13 mouse cellular contexts compared by ENCODE assay signal in the genomic region with DNA sequence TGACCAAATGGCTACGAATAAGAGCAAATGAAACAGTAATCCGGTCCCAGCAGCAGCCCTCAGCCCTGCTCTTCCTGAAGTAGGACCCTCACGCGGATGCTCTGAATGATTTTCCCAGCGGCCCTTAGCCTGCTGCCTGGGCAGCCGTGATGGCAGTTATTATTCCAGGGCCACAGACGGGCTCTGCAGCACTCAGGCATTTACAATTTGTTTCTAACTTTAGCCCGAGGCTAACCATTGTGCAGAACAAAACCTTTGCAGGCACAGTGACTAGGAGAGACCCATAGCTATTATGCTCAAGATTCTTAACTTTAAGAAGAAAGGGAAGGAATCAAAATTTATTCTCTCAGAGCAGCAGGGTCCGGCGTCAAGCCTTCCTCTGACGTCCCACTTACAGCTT. TPM values are rescaled to one million over a fixed set of nuclear protein-coding genes. Genes with fewer than 3 reads are reported as not detected.
DNase-seq lines count a peak whose midpoint lies in the region; ATAC-seq and TF ChIP-seq lines count a peak whose summit lies in the region.
"Had no signal": no experiment of that assay in that cellular context is flagged by ENCODE, and none has a peak within 500 bp of the region (broad histone marks: within the 10 kb centered on the region; RNA-seq: fewer than 3 reads in every experiment).

No protein-coding gene starts in this region.

- TF ChIP-seq CTCF in midbrain, postnatal 0 days (IDR thresholded peaks at IDR 0.05): no peak

- no peak for DNase-seq in midbrain, postnatal 0 days (ENCODE audit: low spot score)
- DNase-seq in forebrain, embryonic 11.5 days (ENCODE audit: low spot score): peak; percentile 62
- DNase-seq in retina, embryonic 14.5 days (ENCODE audit: low spot score): peak; percentile 29
- no peak for DNase-seq in ovary, postnatal 14 days (ENCODE audit: low spot score)
- DNase-seq in lung, postnatal 36 days: no peak
- DNase-seq: adrenal gland, postnatal 14 days; cerebellum, postnatal 14 days; heart, postnatal 14 days; lung, adult 18-20 months; right cerebral cortex, postnatal 14 days had no signal

- H3K27me3 ChIP-seq in midbrain, embryonic 12.5 days: no peaks in the 10 kb centered on the region
- no peaks in the 10 kb centered on the region for H3K27me3 ChIP-seq in midbrain, postnatal 0 days (ENCODE audit: insufficient read depth, low read length)
- H3K27me3 ChIP-seq in forebrain, embryonic 11.5 days (ENCODE audit: control insufficient read depth, insufficient read depth, low read length): no peaks in the 10 kb centered on the region
- H3K27me3 ChIP-seq in hindbrain, embryonic 12.5 days: no peaks in the 10 kb centered on the region

- no peak overlapping the region for H3K9ac ChIP-seq in midbrain, embryonic 12.5 days (replicated peaks)
- no peak overlapping the region for H3K9ac ChIP-seq in midbrain, postnatal 0 days (replicated peaks; ENCODE audit: low read length, poor library complexity, severe bottlenecking)
- peak overlapping the region; percentile 30; the same call in 1 of the 2 replicates for H3K9ac ChIP-seq in forebrain, embryonic 11.5 days (ENCODE audit: low read length)
- H3K9ac ChIP-seq in hindbrain, embryonic 12.5 days: no peak overlapping the region

- WGBS in midbrain, embryonic 12.5 days: 29% methylated on average over 11 of the region's 11 CpGs
- 21% methylated on average over 11 of the region's 11 CpGs for WGBS in midbrain, postnatal 0 days
- 25% methylated on average over 11 of the region's 11 CpGs for WGBS in forebrain, embryonic 11.5 days
- WGBS in hindbrain, embryonic 12.5 days: 51% methylated on average over 11 of the region's 11 CpGs

- no peak overlapping the region for H3K4me3 ChIP-seq in midbrain, embryonic 12.5 days
- no peak overlapping the region for H3K4me3 ChIP-seq in midbrain, postnatal 0 days (ENCODE audit: low read depth, low read length)
- no peak overlapping the region for H3K4me3 ChIP-seq in forebrain, embryonic 11.5 days (ENCODE audit: low read depth, low read length)
- no peak overlapping the region for H3K4me3 ChIP-seq in hindbrain, embryonic 12.5 days

- H3K36me3 ChIP-seq in midbrain, embryonic 12.5 days: peaks cover 63% of the 10 kb centered on the region
- H3K36me3 ChIP-seq in midbrain, postnatal 0 days (ENCODE audit: insufficient read depth, low read length): peaks cover 53% of the 10 kb centered on the region
- no peaks in the 10 kb centered on the region; the same call in 1 of the 2 replicates for H3K36me3 ChIP-seq in forebrain, embryonic 11.5 days (ENCODE audit: control insufficient read depth, insufficient read depth, low read length)
- peaks cover 58% of the 10 kb centered on the region for H3K36me3 ChIP-seq in hindbrain, embryonic 12.5 days

- H3K4me1 ChIP-seq in midbrain, embryonic 12.5 days: peaks cover 11% of the 10 kb centered on the region
- no peaks in the 10 kb centered on the region for H3K4me1 ChIP-seq in midbrain, postnatal 0 days (ENCODE audit: insufficient read depth, low read length)
- H3K4me1 ChIP-seq in forebrain, embryonic 11.5 days (replicated peaks; ENCODE audit: control insufficient read depth, insufficient read depth, low read length): peaks cover 14% of the 10 kb centered on the region
- peaks cover 10% of the 10 kb centered on the region; the same call in 1 of the 2 replicates for H3K4me1 ChIP-seq in hindbrain, embryonic 12.5 days

- H3K27ac ChIP-seq in midbrain, embryonic 12.5 days (replicated peaks): no peak overlapping the region
- H3K27ac ChIP-seq in midbrain, postnatal 0 days (ENCODE audit: low read depth, low read length): no peak overlapping the region
- peak overlapping the region; percentile 50 for H3K27ac ChIP-seq in forebrain, embryonic 11.5 days (ENCODE audit: low read depth, low read length)
- peak overlapping the region; percentile 58 for H3K27ac ChIP-seq in hindbrain, embryonic 12.5 days
- H3K27ac ChIP-seq: macrophage had no signal

- ATAC-seq in midbrain, embryonic 12.5 days (ENCODE audit: low FRiP score, low read depth): peak; percentile 30; the same call in 1 of the 2 replicates
- no peak for ATAC-seq in midbrain, postnatal 0 days (ENCODE audit: low FRiP score)
- ATAC-seq in forebrain, embryonic 11.5 days (replicated peaks; ENCODE audit: low FRiP score): peak; percentile 67
- ATAC-seq in hindbrain, embryonic 12.5 days (ENCODE audit: low FRiP score): no peak

- no peaks in the 10 kb centered on the region for H3K9me3 ChIP-seq in midbrain, embryonic 12.5 days
- no peaks in the 10 kb centered on the region for H3K9me3 ChIP-seq in midbrain, postnatal 0 days (ENCODE audit: low read length)
- no peaks in the 10 kb centered on the region for H3K9me3 ChIP-seq in forebrain, embryonic 11.5 days (ENCODE audit: control insufficient read depth, low read length)
- no peaks in the 10 kb centered on the region for H3K9me3 ChIP-seq in hindbrain, embryonic 12.5 days (replicated peaks)

- H3K4me2 ChIP-seq in midbrain, embryonic 12.5 days (replicated peaks): 0 out of 2 replicates have a peak overlapping the region, but pooled peaks have one; percentile 15
- no peak overlapping the region for H3K4me2 ChIP-seq in midbrain, postnatal 0 days (ENCODE audit: low read depth, low read length, poor library complexity, severe bottlenecking)
- peak overlapping the region; percentile 15; the same call in 1 of the 2 replicates for H3K4me2 ChIP-seq in forebrain, embryonic 11.5 days (ENCODE audit: low read depth, low read length, severe bottlenecking)
- no peak overlapping the region for H3K4me2 ChIP-seq in hindbrain, embryonic 12.5 days (replicated peaks)

RNA-seq across cellular contexts. Expression of a gene that starts 17.7 kb away (rescaled TPM):
- polyA plus RNA-seq in midbrain, embryonic 12.5 days (2016; fragmentation: Nextera tagmentation; extraction: Ambion mirVana): 56.3 and 61.6 TPM in 2 replicates
- 111 and 149 TPM in 2 replicates for total RNA-seq in midbrain, postnatal 0 days (2014; rRNA removed)
- 150 and 151 TPM in 2 replicates for polyA plus RNA-seq in midbrain, postnatal 0 days (2015; fragmentation: Nextera tagmentation; extraction: Ambion mirVana)
- polyA plus RNA-seq in forebrain, embryonic 11.5 days (2014; fragmentation: Nextera tagmentation; extraction: Ambion mirVana): 45.2 and 46.4 TPM in 2 replicates
- polyA plus RNA-seq in hindbrain, embryonic 12.5 days (2016; fragmentation: Nextera tagmentation; extraction: Ambion mirVana): 60.6 and 74.1 TPM in 2 replicates

RNA-seq across cellular contexts. Expression of a gene that starts 18.0 kb away (rescaled TPM):
- polyA plus RNA-seq in midbrain, embryonic 12.5 days (2016; fragmentation: Nextera tagmentation; extraction: Ambion mirVana): 14.5 and 15.3 TPM in 2 replicates
- total RNA-seq in midbrain, postnatal 0 days (2014; rRNA removed): 6.1 and 12.6 TPM in 2 replicates
- polyA plus RNA-seq in midbrain, postnatal 0 days (2015; fragmentation: Nextera tagmentation; extraction: Ambion mirVana): 21.4 and 21.5 TPM in 2 replicates
- 14.6 and 15.9 TPM in 2 replicates for polyA plus RNA-seq in forebrain, embryonic 11.5 days (2014; fragmentation: Nextera tagmentation; extraction: Ambion mirVana)
- 13.6 and 14.3 TPM in 2 replicates for polyA plus RNA-seq in hindbrain, embryonic 12.5 days (2016; fragmentation: Nextera tagmentation; extraction: Ambion mirVana)

RNA-seq across cellular contexts. Expression of a gene that starts 44.2 kb away (rescaled TPM):
- 0.48 and 0.56 TPM in 2 replicates for polyA plus RNA-seq in midbrain, embryonic 12.5 days (2016; fragmentation: Nextera tagmentation; extraction: Ambion mirVana)
- 0.27 and 0.76 TPM in 2 replicates for total RNA-seq in midbrain, postnatal 0 days (2014; rRNA removed)
- 0.14 and 0.16 TPM in 2 replicates for polyA plus RNA-seq in midbrain, postnatal 0 days (2015; fragmentation: Nextera tagmentation; extraction: Ambion mirVana)
- 0.20 and 0.43 TPM in 2 replicates for polyA plus RNA-seq in forebrain, embryonic 11.5 days (2014; fragmentation: Nextera tagmentation; extraction: Ambion mirVana)
- polyA plus RNA-seq in hindbrain, embryonic 12.5 days (2016; fragmentation: Nextera tagmentation; extraction: Ambion mirVana): 0.65 and 0.80 TPM in 2 replicates
- polyA plus RNA-seq: macrophage had no signal

Comparison
In these comparisons a context has a peak if more than half of its experiments do, and no peak if none do; other contexts are left out.
1. ATAC-seq: peak in midbrain, embryonic 12.5 days (single experiment) and forebrain, embryonic 11.5 days (single experiment); none in midbrain, postnatal 0 days (single experiment) and hindbrain, embryonic 12.5 days (single experiment).
2. H3K4me2 ChIP-seq: peak in midbrain, embryonic 12.5 days (single experiment) and forebrain, embryonic 11.5 days (single experiment); none in midbrain, postnatal 0 days (single experiment) and hindbrain, embryonic 12.5 days (single experiment).
3. H3K27ac ChIP-seq: peak in forebrain, embryonic 11.5 days (single experiment) and hindbrain, embryonic 12.5 days (single experiment); none in midbrain, embryonic 12.5 days (single experiment) and midbrain, postnatal 0 days (single experiment).
4. DNase-seq: peak in forebrain, embryonic 11.5 days (single experiment) and retina, embryonic 14.5 days (single experiment); none in midbrain, postnatal 0 days (single experiment), ovary, postnatal 14 days (single experiment) and lung, postnatal 36 days (single experiment).